Mouse (Mus musculus) MN1 (cell line): ENCODE measurements around the gene Cryab.

ENCODE experiments used
- DNase-seq: peaks from one replicate; pipeline ENCODE4 v3.0.0-alpha.2; 2016; ENCODE audit warnings: low spot score

The Cryab gene

DNA sequence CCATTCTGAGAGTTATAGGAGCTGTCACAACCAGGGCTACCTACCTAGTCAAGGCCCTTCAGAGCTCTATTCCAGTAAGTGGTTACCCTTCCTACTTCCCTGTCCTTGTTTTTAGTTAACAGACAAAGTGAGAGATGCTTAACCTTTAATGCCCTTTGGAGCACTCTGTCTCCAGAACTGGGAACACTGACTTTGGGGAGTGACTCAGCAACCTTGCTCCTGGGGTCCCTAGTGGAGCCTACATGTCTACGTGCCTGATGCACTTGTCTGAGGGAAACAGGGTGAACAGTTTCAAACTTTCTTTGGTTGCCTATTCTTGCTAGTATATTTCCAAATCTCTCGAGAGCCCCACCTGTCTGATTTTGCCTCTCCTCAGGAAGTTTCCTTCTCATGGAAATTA lies 8.4 kb upstream of the Cryab start:
- no peak for DNase-seq

- DNase-seq: no peak
Observed at GRCm38 (mm10) chr9:50745806-50746205, 5.3 kb upstream of the Cryab start.

DNA sequence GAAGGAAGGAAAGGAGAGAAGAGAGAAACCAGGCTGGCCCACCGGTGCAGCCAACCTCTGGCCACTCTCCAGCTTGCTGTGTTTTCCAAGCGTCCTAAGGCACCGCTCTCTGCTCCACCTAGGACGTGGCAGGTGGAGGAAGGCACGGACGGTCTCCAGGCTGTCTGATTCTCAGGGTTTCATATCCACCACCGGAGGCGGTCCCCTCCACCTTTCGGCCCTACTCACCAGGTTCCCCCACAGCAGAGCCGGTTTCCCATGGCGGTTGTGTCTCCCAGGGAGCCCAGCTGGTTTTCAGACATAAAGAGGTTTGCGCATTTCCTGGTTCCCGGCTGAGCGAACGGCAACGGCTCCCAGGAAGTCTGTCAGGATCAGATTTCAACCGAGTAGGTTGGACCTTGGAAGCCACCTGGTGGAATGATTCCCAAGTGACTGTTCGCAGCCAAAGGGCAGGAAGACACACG lies 4.9 kb upstream of the Cryab start, which contains the start of gene 2310030G06Rik:
Gene 2310030G06Rik, minus strand, starts transcription at position 323 of the 464 bp plus-strand sequence.
- peak; percentile 53 for DNase-seq

GRCm38 (mm10) chr9:50750706-50751105 lies 419 bp upstream of the Cryab start:
- DNase-seq: no peak

DNA sequence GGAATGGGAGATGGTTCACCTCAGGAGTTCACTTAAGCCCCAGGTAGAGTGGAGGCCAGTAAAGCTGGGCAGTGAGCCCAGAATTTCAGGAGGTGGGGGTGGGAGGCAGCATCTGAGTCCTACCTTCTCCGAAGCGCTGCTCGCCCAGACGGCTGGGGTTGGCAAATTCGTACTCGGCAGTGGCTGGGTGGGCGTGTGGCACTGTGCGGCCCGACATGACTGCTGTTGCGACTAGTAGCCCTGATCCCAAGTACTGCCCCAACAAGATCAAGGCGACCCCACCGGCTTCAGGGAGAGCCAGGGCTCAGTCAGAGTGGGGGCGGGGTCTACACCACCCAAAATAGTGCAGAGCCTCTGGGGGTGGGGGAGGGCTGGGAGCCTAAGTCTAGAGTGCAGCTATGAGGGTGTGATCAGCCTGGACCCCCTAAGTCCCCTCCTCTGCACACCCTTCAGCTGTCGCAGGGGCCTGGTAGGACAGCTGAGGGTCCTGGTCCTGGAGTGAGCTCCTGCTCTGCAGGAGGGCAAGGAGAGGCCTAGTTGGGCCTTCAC lies 1.0 kb downstream of the Cryab start, which contains the start of gene Hspb2:
Gene Hspb2, minus strand, starts transcription at position 301 of the 549 bp plus-strand sequence.
- DNase-seq: no peak

- DNase-seq: peak; percentile 28
Observed at GRCm38 (mm10) chr9:50752784-50753615, 1.9 kb downstream of the Cryab start.

DNA sequence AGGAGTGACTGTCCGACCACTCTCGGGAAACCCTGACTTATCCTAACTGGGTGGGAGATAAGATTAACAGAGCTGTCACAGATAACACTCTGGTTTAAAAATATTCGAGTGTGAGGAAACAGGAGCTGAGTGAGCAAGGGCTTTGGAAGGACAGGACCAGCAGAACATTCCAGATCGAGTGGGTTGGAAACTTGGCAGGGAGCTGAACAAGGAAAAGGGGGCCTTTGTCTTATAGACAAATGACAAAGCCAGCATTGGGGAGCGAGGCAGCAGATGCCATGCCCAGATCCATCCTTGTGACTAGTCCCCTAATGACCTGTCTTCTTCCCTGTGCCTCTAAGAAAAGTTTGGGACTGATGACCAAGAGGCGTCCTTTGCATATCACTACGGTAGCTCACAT lies 2.8 kb downstream of the Cryab start:
- no peak for DNase-seq

DNA sequence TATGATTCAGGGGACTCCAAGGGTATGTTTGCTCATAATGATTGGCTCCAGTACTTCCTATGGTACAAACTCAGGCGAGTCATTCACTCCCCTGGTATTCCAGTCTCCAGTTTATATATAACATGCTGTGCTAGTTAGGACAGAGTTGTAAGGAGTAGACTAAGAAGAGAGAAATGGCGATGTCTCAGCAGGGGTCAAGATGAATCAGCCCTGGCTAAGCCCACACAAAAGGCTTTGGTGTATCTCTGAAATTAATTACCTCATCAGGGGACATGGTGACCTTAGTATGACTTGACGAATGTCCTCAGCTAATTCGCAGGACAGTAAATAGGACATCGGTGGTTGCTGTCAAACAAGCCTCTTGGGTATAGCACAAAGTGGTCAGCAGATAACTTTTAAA lies 5.6 kb downstream of the Cryab start:
- DNase-seq: no peak

DNA sequence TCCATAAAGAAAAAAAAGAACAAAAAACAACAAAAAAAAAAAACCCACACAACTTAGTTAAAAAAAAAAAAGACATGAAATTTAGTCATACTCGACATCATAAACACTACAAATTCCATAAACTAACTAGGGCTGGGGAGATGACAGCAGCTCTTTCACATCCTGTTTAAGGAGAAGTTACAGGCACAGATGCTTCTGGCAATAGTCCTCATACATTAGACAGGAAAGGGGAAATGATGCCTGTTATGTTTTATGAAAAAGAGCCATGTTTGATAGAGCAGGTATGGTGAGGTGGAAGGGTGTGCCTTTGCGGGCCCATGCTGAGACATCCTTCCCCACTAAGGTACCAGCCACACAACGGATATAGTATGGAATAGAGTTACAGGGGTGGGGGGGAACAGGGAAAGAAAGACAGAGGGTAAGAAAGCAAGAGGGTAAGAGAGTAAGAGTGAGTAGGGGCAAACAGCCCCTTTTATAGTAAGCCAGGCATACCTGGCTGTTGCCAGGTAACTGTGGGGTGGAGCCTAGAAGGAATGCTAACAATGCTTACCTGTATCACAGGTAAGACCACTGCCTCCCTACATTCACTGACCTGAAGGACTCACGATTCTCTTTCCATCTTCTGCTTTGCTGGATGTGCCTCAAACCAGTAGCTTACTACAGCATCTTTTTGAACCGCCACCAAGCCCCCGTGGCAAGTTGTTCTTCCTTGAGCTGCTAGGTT lies 10.6 kb downstream of the Cryab start:
- no peak for DNase-seq

- DNase-seq: peak; percentile 51
Observed at GRCm38 (mm10) chr9:50763331-50763730, 12.2 kb downstream of the Cryab start.

DNA sequence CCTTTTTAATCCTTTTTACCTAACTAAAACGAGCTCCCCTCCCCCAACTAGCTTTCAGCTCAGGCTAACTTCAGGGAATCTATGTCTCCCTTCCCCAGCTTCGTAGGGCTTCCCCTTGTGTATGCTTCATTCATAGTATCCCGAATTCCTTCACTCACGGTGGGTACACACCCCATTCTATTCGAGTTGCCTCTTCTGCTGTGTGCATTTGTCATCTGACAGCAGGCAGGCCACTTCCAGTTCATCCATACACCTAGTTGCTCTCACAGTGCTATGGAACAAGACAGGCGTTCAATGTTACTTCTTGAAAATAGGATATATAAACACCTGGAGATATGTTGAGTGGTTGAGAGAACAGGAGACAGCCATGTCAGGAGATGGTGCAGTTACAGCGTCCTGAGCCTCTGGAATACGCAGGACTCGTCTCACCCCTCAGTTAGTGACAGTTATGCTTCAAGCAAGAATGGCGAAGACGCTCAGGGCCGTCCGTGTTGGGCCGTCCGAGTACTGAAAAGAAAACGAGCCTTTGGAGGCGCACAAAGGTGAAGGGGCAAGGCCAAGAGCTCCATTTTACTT lies 16.5 kb downstream of the Cryab start:
- DNase-seq: no peak

DNA sequence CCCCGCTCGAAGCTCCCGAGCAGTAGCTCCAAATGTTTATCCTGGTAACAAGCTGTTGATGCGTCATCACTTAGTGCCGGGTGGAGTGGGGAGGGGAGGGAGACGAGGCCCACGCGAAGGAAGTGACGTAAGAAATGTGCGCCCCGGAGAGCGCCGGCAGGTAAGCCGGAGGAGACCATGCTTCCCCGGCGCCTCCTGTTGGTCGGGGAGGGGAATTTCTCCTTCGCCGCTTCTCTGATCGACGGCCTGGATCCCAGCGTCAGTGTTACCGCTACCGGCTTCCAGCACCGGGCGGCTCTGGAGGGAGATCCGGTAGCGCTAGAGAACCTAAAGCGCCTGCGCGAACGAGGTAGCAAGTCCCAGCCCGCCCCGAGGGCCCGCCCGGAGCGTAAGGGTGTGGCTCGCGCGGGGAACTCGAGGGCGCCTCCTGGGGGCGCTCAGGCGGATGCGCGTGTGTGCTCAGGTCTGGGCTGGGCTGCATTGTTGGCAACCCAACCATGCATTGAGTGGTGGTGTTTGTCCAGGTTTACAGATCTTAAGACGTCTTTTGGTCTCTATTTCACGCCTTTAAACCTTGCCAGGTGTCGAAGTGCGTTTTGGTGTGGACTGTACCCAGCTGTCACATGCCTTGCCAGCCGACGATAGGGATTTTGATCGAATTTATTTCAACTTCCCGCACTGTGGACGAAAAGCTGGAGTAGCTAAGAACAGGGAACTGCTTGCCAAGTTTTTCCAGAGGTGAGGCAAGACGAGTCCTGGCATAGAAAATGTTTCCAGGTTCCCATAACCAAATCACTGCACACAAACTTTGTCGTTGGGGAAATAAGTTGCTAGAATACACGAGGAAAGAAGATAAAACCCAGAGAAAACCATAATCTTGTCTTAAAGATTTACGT lies 17.2 kb downstream of the Cryab start, which contains the start of gene Fdxacb1:
Gene Fdxacb1, plus strand, starts transcription at position 130 of the 896 bp plus-strand sequence.
- DNase-seq: peak; percentile 97

DNA sequence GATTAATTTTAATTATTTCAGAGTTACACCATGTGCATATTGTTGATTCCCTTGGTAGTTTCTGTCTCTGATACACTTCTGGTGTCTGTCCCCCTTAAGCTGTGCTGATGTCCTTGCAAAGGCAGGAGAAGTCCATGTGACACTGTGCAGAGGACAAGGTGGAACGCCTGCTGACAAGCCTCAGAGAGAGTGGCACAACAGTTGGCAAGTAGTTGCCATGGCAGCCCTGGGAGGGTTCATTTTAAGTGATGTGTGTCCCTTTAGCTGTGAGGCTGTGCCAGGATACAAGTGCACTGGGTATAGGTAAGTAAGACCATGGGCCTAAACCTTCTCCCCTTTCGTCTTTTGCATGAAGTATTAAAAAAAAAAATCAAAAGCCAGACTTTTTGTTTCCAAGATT lies 18.9 kb downstream of the Cryab start:
- no peak for DNase-seq

DNA sequence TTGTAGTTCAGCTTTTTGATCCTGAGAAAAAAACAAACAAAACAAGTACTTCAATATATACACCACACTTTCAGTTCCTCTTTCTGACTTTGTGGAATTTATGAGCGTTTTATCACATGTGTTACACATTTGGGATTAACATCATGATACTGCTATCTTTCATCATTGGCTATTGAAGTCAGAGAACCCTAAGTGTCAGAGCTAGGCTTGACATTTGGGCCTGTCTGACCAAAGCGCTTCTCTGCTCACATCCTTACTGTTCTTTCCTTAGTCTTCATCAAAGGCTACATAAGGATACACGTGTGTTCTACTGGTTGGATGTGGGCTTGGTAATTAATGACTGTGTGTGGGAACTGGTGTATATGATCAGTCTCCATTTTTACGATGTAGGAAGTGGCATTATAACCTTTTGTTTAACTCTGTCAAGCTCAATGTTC lies 22.9 kb downstream of the Cryab start:
- DNase-seq: no peak

GRCm38 (mm10) chr9:50774991-50775612 lies 24.0 kb downstream of the Cryab start, which contains the start of the genes Alg9 and 1110032A03Rik:
TSS of gene Alg9 (plus strand) at chr9:50775019.
TSS of gene 1110032A03Rik (minus strand) at chr9:50775520.
- peak; percentile 79 for DNase-seq

DNA sequence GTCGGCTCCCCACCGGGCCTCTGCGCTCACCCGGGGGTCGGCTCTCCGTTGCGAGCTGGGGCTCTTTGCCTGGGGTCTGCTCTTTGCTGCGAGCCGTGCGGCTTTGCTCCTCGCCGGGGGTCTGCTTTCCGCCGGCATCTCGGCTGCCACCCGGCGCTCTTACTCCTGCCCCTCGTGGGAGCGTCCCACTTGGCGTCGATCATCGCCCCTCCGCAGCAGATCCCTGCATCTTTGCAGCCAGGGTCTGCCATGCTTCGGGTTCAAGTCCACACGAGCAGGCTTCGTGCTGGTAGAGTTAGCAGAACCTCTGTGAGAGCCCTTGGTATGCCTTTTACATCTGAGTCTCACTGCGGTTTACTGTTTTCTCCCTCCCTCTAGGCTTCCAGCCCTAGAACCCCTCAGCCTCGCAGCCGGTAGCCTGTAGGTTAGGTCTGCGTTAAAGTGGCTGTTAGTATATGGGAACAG lies 24.6 kb downstream of the Cryab start:
- DNase-seq: no peak

DNA sequence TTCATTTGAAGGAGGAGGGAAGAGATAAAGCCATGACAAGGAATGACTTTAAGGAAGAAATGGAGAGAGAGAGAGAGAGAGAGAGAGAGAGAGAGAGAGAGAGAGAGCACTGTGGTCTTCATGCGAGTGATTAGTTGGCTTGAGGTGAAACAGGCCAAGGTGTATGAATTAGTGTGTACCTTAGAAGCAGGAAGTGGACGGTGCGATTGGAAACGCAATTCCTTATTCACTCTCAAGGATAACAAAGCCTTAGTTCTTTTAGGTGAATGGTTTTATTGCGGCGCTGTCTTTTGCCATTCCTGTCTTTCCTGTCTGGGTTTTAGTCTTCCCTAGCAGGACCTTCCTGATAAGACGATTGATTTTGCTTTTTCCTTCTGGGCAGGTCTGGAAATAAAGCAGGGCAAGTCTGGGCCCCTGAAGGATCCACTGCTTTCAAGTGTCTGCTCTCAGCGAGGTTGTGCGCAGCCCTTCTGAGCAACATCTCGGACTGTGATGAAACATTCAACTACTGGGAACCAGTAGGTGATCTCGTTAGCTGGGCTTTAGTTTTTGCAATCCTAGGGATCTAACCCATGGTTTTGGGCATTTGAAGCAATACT lies 25.1 kb downstream of the Cryab start:
- no peak for DNase-seq

DNA sequence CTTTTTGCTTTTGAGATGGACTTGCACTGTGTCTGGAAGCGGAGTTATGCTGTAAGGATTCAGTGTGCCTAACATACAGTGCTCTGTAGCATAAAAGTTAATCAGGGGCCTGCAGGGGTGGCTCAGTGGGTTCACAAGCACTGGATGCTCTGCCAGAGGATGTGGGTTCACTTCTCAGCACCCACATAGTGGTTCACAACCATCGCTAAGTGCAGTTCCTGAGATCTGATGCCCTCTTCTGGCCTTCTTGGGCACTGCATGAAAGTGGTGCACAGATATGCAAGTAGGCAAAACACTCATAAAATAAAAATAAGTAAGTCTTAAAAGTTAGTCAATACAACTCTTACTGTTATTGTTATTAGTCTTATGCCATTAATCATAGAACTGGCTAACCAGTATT lies 31.0 kb downstream of the Cryab start:
- DNase-seq: no peak

DNA sequence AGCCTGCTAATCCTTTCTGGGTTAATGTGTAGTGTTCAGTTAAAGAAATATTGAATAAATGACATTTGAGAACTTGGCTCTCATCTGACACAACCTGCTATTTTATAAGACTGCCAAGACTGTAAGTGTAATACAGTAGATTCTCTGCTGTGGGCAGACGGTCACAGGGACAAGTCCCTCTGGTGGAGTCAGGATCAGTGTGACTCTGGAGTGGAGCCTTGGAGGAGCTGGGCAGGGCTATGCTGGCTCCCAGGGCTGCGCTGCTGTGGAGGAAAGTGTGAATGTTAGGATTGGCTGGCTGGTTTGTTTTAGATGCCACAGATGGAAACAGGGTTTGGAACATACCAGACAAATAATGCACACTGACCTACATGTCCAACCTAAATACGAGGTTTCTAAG lies 44.1 kb downstream of the Cryab start:
- DNase-seq: no peak

DNA sequence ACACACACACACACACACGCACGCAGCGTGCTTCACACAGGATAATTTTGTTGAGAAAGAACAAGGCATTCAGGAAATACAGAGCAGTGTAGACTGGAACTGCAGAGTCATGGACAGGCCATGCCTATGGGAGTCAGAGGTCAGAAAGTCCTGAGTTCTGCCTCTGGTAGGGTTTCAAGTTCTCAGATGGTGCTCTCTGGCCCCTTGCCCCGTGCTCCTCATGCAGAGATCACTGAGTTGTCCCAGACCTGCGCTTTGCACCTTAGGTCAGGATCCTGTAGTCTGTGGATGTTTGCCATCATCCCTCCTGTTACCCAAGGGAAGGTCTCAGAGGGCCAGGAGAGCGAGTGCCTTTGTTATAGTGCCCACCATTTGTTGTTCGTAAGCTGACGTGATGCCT lies 45.7 kb downstream of the Cryab start:
- no peak for DNase-seq
